Mouse (Mus musculus) 3T3-L1 (cell line): ENCODE measurements around the gene Atf5.

ENCODE experiments used
- DNase-seq: peaks from one replicate; pipeline ENCODE4 v3.0.0-alpha.2; 2015; ENCODE audit warnings: low read depth, low spot score

The Atf5 gene

DNA sequence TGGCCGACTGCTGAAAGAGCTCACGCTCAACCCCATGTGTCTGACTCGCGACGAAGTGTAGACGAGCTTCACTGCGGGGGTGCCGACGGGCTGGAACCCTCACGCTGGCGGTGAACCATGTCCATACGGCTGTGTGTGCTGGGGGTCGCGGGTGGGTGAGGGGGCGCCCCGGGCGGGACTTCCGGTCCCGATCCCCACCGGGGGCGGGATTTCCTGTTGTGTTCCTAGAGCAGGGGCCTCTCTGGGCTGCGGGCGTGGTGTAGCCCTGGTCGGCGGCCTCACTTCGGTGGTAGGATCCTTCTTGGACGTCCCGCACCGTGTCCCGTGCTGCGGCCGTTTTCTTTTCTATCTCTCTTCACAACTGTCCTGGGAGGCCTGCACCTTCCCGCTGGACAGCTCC lies 33.7 kb upstream of the Atf5 start:
- peak; percentile 68 for DNase-seq

DNA sequence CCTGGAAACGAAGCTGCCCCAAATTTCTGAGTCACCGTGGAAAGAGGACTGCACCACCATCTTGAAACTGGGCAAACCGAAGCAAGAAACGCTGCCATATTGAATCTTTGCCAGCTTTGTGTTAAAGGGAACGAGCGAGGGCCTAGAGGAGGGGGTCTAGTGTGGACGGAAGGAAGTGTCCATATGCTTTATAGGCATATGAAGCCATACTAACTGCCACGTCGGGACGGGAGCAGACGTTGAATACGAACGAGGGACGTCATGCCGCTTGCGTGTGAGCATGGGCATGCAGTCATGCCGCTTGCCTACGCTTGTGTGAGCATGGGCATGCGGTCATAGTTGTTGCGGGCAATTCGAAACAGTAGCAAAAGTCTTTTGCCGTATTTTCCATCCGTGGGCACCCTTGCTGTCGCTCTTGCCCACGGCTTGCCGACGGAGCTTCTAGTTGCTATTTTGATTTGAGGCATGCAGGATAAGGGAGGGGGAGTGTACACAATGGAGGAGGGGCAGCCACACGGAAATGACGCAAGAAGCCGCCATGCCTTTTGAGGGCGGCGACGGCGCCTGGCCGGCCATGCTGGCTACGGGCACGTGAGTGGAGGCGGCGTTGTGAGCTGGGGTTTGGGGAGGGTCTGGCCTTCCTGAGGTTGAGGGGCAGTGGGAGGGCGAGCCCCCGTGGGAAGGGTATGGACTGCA lies 33.1 kb upstream of the Atf5 start:
- peak; percentile 87 for DNase-seq

DNA sequence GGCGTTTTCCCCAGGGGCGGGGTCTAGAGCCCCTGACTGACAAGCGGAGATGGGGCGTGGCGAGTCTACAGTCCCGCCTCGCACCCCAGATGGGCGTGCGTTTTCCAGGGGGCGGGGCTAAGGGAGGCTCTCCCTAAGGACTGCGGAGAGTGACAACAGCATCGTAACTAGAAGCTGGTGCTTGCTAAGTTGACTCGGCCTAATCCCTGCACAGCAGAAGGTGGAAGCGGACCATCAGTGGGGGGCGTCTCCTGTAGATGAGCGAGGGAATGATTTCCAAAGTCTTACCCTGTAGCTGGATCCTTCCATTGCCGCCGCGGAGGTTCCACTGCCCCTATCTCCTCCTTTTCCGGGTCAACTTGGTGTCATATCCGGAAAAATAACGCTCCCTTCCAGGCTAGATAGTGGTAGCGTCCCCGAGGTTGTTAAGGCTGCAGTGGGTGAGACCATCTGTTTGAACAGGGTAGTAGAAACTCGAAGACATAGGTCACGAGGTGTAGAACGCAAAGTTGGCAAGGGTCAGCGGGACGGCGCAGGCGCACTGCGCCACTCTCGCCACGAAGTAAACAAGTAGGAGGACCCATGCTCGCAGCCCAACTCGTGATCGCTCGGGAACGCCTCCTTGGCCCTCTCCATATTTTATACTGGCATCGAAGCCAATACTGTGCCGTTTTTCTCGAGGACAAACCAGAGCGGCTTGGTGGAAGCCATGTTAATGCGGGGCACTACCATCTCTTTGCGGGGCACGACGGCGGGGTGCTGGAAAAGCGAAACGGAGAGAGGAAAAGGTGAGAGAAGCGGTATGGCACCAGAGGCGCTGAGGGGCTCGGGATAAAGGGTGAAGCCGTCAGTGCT lies 32.3 kb upstream of the Atf5 start, which contains the start of the genes Akt1s1 and Tbc1d17:
Gene Akt1s1 (plus strand): TSS at position 431 of the 855 bp plus-strand sequence.
Gene Tbc1d17 (minus strand): TSS at position 519 of the 855 bp plus-strand sequence.
- DNase-seq, result peak; percentile 97

DNA sequence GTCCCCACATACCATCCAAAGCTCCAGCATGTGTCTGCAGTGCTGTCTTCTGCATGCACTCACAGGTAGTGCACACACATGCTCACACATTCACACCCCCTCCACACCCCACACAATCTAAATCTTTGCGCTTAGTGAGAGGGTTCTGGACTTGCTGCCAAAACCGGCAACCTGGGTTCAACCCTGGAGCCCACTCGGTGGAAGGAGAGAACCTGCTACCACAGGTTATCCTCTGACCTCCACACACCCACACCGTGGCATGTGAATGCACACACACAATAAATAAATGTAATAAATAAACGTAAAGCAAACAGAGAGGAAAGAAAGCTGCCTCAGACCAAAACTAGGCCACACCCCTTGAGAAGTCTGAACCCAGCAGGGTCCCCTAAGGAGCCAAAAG lies 31.3 kb upstream of the Atf5 start:
- DNase-seq, result no peak

DNA sequence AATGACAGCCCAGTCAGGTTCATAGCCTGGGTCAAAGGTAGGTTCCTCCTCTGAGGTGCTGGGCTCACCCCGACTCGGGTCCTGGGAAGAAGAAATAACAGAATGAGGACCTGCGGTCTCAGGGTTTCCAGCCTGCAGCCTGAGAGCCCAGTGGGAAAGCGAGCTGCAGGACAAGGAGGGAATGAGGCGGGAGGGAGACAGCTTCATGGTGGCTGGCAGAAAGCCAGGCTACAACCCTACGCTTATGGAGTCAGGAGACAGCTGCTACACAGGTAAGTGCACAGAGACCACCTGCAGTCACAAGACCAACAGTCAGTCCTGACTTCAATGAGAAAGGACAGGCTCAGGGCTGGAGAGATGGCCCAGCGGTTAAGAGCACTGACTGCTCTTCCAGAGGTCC lies 30.3 kb upstream of the Atf5 start:
- no peak for DNase-seq

DNA sequence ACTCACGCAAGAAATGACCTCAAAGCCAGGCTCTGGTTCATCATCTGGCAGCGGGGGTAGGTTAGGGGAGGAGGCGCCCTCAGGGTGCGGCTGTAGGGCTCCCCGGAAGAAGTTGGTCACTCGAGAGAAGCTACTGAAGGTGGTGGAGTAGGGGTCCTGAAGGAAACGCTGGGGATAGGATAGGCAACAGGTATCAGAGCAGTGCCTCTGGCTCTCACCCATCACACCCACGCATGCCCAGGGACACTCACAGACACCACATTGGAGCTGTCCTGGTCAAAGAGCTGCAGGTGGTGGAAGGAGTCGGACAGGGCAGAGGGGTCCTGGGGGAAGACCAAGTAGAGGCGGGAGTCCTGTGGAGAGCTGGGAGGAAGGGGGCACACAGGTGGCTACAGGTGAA lies 28.5 kb upstream of the Atf5 start:
- no peak for DNase-seq

DNA sequence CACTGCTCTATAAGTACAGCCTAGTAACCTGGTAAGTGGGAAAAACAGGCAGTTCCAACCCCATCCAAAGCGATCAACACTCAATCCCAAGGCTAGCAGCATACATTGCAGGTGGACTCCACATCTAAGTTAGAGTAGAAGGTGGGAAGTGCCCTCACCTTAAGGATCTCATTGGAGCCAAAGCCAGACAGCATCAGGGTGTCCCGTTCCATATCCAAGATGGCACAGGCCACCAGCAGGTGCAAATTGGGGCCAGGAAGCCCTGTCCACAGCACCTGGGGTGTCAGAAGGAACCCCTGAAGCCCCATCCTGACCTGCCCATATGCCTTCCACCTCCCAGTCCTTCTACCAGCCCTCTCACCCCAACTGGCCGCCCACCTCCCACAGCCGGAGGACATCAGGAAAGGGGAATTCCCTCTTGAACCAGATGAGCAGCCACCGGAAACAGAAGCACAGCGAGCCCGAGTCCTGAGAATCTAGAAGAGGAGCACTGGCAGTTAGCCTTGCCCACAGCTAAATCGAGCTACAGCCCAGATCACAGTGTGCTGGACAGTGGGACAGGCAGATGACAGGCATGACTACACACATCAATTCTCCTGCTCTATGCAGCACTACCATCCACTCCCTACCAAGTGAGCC lies 25.5 kb upstream of the Atf5 start:
- DNase-seq, result no peak

DNA sequence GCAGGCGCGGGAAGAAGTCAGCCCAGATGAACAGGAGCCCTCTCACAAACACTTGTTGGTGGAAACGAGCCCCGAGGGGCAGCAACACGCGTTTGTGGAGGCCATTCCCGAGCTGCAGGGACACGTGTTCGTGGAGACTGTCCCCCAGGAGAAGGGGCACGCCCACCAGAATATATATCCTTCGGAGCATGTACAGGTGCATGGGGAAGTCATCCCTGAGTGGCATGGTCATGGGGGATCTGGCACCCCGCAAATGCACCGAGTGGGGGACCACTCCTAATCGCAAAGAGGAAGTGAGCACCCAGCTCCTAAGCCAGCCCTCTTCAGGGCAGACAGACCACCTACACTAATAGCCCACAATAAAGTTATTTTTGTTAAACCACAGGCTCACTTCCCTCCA lies 24.0 kb upstream of the Atf5 start:
- DNase-seq, result no peak

DNA sequence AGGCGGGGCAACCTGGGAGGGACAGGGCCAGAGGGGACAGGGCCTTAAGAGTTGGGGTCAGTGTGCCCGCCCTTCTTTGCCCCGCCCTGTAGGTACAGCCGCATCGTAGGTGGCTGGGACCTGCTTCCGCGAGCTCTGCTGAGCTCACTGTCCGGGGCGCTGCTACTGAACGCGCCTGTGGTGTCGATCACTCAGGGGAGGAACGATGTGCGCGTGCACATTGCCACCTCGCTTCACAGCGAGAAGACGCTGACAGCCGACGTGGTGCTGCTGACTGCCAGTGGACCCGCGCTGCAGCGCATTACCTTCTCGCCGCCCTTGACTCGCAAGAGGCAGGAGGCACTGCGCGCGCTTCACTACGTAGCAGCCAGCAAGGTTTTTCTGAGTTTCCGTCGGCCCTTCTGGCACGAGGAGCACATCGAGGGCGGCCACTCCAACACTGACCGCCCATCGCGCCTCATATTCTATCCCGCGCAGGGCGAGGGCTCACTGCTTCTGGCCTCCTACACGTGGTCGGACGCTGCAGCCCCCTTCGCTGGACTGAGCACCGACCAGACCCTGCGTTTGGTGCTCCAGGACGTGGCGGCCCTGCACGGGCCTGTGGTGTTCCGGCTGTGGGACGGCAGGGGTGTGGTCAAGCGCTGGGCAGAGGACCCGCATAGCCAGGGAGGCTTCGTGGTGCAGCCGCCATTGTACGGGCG lies 23.2 kb upstream of the Atf5 start:
- DNase-seq, result no peak

DNA sequence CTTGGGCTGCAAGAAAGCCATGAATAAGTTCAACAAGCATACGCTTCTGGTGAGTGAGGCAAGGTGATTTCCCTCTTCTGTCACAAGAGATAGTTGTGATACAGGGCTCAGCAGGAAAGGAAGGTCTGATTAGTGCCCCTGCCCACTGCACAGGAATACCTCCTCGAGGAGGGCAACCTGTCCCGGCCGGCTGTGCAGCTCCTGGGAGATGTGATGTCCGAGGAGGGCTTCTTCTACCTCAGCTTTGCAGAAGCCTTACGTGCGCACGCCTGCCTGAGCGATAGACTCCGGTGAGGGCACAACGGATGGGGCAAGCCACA lies 22.7 kb upstream of the Atf5 start:
- no peak for DNase-seq

DNA sequence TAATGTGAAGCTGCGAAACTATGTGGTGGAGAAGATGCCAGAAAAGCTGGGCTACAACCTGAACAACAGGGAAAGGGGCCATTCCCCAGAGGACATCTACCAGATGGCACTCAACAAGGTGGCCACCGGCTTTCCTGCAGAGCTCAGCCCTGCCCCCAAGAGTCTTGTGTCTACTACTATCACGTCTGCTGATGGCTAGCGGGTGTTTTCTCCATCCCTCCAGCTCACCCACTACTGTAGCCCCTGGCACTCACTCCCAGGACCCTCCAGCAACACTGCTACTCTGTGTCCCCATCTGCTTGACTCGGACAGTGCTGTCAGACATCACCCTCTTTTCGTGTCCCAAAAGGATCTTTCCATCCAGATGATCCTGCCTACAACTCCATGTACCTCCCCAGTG lies 21.6 kb upstream of the Atf5 start:
- no peak for DNase-seq

DNA sequence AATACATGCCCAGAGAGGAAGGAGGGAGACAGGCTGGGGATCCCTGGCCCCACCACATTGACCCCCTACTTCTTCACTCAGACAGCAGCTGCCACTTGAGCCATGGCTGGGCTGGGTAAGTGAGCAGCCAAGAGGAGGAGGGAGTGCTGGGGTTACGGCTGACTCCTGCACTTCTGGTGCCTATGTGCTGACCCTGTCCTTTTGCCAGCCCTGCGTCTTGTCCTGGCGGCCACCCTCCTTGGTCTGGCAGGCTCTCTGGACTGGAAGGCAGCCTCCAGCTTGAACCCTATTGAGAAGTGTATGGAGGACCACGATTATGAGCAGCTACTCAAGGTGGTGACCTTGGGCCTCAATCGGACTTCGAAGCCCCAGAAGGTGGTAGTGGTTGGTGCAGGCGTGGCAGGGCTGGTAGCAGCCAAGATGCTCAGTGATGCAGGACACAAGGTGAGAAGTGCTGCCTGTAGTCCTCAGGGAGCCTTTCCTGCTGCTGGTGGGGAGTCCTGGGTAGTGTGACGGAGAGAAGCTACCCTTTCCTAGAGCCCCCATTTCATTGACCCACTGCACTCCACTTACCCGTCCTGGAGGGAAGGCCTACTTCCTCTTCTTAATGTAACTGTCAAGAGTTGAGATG lies 20.1 kb upstream of the Atf5 start:
- DNase-seq, result no peak

DNA sequence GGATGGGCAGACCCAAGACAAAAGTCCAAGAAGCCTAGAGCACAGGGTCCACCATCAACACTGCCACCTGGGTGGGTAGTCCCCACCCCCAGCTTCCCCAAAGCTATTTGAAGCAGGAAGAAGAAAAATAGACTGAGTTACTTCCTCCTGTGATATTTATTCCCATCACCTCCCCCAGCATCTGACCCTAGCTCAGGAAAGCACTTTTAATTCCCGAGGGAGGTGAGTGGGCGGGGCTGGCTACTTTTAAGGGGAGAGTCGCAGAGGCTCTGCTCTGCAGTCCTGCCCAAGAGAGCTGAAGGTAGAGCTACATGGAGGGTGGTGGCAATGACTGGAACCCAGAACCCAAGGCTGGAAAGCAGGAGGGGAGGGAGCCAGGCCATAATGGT lies 19.6 kb upstream of the Atf5 start:
- no peak for DNase-seq

DNA sequence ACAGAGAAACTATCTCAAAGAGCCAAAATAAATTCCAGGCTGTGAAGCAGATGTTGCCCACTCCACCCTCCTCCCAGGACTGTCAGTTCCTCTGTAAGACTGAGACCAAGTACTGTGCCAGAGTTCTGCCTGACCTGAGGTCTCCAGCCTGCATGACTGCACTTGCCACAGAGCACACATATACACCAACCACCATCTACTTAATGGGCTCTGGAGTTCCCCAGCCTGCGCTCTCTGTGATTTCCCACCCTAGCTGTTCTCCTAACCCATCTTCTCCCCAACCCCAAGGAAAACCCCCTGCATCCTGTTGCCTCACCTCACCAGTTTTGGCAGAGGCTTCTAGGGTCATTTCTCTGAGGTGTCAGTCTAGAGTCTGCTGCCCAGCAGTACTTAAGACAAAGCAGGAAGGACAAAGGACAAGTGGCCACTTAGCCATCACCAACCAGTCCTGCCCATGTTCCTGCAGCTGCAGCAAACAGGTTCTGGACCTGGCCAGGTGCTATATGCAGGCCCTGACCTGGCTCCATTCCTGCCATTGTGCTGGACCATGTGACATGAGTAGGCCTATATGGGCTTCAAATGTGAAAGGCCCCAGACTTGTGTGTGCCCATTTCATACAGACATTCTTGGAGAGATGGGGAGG lies 19.0 kb upstream of the Atf5 start:
- DNase-seq, result no peak

DNA sequence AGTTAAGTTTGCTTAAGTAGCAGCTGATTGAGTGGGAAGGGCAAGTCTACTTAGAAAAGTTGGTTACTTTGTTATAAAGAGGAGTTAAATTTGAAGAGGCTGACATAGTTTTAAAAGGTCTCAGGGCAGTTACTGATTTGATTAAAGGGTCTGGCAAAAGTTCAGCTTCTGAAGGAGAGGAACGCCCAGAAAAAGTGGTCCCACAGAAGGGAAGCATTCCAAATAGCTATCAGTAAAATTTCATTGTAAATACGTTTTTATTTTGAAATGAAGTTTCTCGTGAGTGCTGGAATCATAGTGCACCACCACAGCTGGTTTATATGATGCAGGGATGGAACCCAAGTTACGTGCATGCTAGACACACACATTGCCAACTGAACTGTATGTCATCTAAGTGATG lies 16.3 kb upstream of the Atf5 start:
- no peak for DNase-seq

DNA sequence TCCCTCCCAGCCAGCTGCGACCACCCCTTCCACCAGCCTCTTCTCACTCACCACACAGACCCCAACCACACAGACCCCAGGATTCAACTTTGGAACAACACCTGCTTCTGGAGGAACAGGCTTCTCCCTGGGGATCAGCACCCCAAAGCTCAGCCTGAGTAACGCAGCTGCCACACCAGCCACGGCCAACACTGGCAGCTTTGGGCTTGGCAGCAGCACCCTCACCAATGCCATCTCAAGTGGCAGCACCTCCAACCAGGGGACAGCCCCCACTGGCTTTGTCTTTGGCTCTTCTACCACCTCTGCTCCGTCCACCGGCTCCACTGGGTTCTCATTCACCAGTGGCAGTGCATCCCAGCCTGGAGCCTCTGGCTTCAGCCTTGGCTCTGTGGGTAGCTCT lies 12.2 kb upstream of the Atf5 start:
- DNase-seq, result no peak

DNA sequence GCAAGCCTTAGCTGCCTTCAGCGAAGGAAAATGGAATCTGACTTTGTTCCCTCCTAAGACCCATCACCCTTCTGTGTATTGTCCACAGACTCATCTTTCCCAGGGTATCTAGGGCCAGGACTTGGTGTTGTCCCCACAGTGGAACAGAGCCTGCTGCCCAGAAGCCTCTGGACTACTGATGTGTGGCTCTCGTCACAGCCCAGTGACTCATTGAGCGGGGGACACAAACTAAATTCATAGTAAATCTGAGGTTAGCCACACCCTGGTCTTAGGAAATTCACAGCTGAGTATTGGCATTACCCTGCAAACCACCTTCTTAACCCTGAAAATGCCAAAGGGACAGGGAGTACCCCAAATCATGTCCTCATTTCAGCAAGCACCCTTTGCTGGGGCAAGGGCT lies 10.3 kb upstream of the Atf5 start:
- DNase-seq, result peak; percentile 26

DNA sequence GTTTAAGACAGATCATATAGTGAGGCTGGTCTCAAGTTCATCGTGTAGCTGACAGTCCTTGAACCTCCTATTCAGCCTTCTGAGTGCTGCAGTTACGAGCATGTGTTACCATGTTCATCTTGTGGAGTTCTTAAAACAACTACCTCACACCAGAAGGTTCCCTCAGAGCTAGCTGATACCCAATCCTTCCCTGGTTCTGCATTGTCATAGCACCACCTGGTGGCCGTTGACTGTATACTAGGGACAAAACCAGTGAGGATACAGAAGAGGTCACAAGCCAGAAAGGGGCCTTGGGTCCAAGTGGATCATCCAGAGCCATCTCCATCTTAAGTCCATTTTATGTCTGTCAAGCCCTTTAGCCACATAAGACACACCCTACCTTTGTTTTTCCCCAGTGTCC lies 8.4 kb upstream of the Atf5 start:
- DNase-seq, result peak; percentile 76

DNA sequence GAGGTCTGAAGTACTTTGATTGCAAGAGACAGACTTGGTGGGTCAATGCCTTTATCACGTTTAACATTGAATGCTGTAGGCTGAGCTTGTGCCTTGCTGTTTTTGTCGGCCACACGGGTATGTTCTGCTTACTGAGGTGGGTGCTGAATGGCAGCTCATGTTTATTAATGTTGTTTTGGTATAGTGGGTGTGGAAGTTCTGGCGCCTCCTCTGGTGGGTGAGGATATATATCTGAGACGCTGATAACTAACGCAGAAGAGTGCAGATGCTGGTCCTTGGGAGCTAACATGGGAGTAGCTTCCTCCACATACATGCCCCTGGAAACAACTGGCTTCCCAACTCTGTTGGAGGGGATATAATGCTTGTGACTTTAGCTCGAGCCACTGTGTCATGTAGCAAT lies 7.0 kb upstream of the Atf5 start:
- DNase-seq, result no peak

DNA sequence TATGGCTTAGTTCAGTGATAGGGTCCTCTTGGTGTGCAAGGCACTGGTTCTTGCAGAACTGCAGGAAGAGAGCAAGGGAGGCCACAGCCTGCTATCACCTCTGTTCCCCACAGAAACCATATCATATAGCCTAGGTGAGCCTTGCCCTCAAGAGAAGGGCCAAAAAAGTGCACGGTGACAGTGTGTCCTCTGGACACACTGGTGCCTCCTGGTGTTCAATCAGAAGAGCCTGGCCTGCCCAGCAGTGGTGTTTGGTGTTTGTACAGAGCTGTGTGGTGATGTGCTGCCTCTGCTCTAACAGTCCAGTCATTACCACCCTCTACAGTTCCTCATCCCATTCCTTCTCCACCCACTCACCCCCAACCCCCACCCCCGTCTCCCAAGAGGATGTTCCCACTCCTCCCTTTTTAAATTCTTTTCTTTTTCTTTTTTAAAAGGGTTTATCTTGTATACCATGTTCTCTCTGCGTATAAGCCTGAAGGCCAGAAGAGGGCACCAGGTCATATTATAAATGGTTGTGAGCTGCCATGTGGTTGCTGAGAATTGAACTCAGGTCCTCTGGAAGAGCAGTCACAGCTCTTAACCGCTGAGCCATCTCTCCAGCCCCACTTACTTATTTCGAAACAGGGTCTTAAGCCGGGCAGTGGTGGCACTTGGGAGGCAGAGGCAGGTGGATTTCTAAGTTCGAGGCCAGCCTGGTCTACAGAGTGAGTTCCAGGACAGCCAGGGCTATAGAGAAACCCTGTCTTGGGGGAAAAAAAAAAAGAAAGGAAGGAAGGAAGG lies 5.4 kb upstream of the Atf5 start:
- peak; percentile 36 for DNase-seq
